Mouse (Mus musculus): ENCODE measurements around the gene Sult2b1.

GRCm38 (mm10) chr7:45721234-45721571 lies 63.3 kb downstream of the Sult2b1 start:
- TF ChIP-seq POLR2A (IDR thresholded peaks at IDR 0.05; ENCODE audit: control insufficient read depth, low read depth, low read length) (no peak), CTCF (IDR thresholded peaks at IDR 0.05; ENCODE audit: control insufficient read depth, insufficient read depth, insufficient replicate concordance, low read depth, low read length) (no peak)
